Mouse (Mus musculus): ENCODE measurements around the gene Vmp1. TPM values are rescaled to one million over a fixed set of nuclear protein-coding genes. Genes with fewer than 3 reads are reported as not detected.

Vmp1 gene
- total RNA-seq, 1 experiment = 107 TPM

DNA sequence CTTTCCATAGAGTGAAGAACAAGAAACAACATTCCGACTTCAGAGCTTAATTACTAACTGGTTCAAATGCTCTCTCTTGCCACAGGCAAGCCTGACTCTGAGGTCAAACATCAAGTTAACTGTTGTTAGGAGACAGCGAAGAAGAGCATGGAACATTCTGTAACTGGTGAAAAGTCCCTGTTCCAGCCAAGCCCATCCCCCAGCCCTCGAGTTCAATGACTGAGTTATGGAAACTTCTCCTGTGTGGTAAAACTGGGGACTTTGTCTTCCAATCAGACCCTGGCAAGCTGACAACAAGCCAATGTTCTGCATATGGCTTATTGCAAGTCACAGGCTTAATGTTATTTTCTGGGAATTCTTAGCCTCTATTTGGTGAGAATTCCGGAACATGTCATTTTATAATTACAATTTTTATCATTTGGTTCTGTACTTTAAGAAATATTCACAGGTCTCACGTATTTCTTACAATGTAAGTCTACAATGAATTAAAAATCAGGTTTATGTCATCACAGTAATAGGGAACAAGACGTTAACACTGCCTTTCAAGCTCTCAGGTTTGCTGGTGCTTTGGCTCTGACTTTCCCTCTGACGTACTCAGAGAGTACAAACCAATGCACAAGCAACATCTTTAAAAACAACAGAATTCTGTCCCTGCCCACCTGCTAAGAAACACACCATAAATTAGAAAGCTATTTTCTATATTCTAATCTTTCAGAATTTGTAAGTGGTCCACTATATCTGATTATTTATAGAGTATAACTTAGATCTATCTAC, 87.3 kb downstream of the Vmp1 start:
- Histone ChIP-seq H3K36me3 (ENCODE audit: control insufficient read depth, insufficient read depth, low read length, poor library complexity, severe bottlenecking) (no peaks in the 10 kb centered on the region), H3K9ac (ENCODE audit: insufficient read depth, low read depth, low read length, poor library complexity, severe bottlenecking) (no peak overlapping the region), H3K4me3 (ENCODE audit: insufficient read depth in 1 of 2, low read depth in 1 of 2, low read length in 2 of 2, poor library complexity in 1 of 2, severe bottlenecking in 1 of 2) (no peak overlapping the region), H3K4me1 (ENCODE audit: control insufficient read depth in 2 of 2, insufficient read depth in 2 of 2, low read length in 2 of 2, poor library complexity in 1 of 2) (peaks cover 0 to 2% of the 10 kb centered on the region in 2 experiments; a peak in 1 of 4 replicates), H3K9me3 (ENCODE audit: control insufficient read depth, insufficient read depth, low read depth, low read length) (no peaks in the 10 kb centered on the region), H3K27ac (ENCODE audit: insufficient read depth, low read depth, low read length, poor library complexity, severe bottlenecking) (no peak overlapping the region)
- in situ Hi-C loops (cut with MboI; ENCODE audit: low sequenced_read_pairs in 2 of 2, unreplicated experiment in 2 of 2) = no loop called here
- no peak for TF ChIP-seq HCFC1 (IDR thresholded peaks at IDR 0.05; ENCODE audit: borderline replicate concordance, insufficient read depth, low read length)
- no peak for TF ChIP-seq ZC3H11A (IDR thresholded peaks at IDR 0.05; ENCODE audit: borderline replicate concordance, low read depth, low read length)
- TF ChIP-seq ZNF384 (IDR thresholded peaks at IDR 0.05; ENCODE audit: low read depth, low read length) = no peak
- no peak for DNase-seq (ENCODE audit: low read depth, low spot score)

- H3K27ac ChIP-seq (ENCODE audit: insufficient read depth, low read depth, low read length, poor library complexity, severe bottlenecking) = no peak overlapping the region
- TF ChIP-seq CHD2 (IDR thresholded peaks at IDR 0.05; ENCODE audit: low read depth, low read length) (no peak), HCFC1 (IDR thresholded peaks at IDR 0.05; ENCODE audit: borderline replicate concordance, insufficient read depth, low read length) (no peak), ZC3H11A (IDR thresholded peaks at IDR 0.05; ENCODE audit: borderline replicate concordance, low read depth, low read length) (no peak), MAFK (IDR thresholded peaks at IDR 0.05; ENCODE audit: insufficient read depth, low read depth, low read length) (no peak), ZNF384 (IDR thresholded peaks at IDR 0.05; ENCODE audit: low read depth, low read length) (no peak)
- DNase-seq (ENCODE audit: low read depth, low spot score) = no peak
Measured at GRCm38 (mm10) chr11:86595366-86595765, 88.3 kb downstream of the Vmp1 start.

GRCm38 (mm10) chr11:86594188-86594876, 89.3 kb downstream of the Vmp1 start:
- Histone ChIP-seq H3K9ac (ENCODE audit: insufficient read depth, low read depth, low read length, poor library complexity, severe bottlenecking) (no peak overlapping the region), H3K36me3 (ENCODE audit: control insufficient read depth, insufficient read depth, low read length, poor library complexity, severe bottlenecking) (no peaks in the 10 kb centered on the region), H3K4me1 (ENCODE audit: control insufficient read depth in 2 of 2, insufficient read depth in 2 of 2, low read length in 2 of 2, poor library complexity in 1 of 2) (peaks cover 0 to 4% of the 10 kb centered on the region in 2 experiments; a peak in 2 of 4 replicates), H3K27ac (ENCODE audit: insufficient read depth, low read depth, low read length, poor library complexity, severe bottlenecking) (no peak overlapping the region), H3K9me3 (ENCODE audit: control insufficient read depth, insufficient read depth, low read depth, low read length) (no peaks in the 10 kb centered on the region), H3K4me3 (ENCODE audit: insufficient read depth in 1 of 2, low read depth in 1 of 2, low read length in 2 of 2, poor library complexity in 1 of 2, severe bottlenecking in 1 of 2) (no peak overlapping the region)
- no peak for DNase-seq (ENCODE audit: low read depth, low spot score)
- no peak for TF ChIP-seq ZNF384 (IDR thresholded peaks at IDR 0.05; ENCODE audit: low read depth, low read length)
- TF ChIP-seq ZC3H11A (IDR thresholded peaks at IDR 0.05; ENCODE audit: borderline replicate concordance, low read depth, low read length) = no peak
- TF ChIP-seq HCFC1 (IDR thresholded peaks at IDR 0.05; ENCODE audit: borderline replicate concordance, insufficient read depth, low read length) = no peak
- TF ChIP-seq MAFK (IDR thresholded peaks at IDR 0.05; ENCODE audit: insufficient read depth, low read depth, low read length) = no peak
- in situ Hi-C loops (cut with MboI; ENCODE audit: low sequenced_read_pairs in 2 of 2, unreplicated experiment in 2 of 2) = no loop called here

More at GRCm38 (mm10) chr11:86595366-86595765, 88.3 kb downstream of the Vmp1 start:
- no peaks in the 10 kb centered on the region for H3K36me3 ChIP-seq (ENCODE audit: control insufficient read depth, insufficient read depth, low read length, poor library complexity, severe bottlenecking)
- no peak overlapping the region for H3K9ac ChIP-seq (ENCODE audit: insufficient read depth, low read depth, low read length, poor library complexity, severe bottlenecking)
- H3K4me1 ChIP-seq (ENCODE audit: control insufficient read depth in 2 of 2, insufficient read depth in 2 of 2, low read length in 2 of 2, poor library complexity in 1 of 2) = peaks cover 0 to 4% of the 10 kb centered on the region in 2 experiments; a peak in 1 of 4 replicates
- no peak overlapping the region for H3K4me3 ChIP-seq (ENCODE audit: insufficient read depth in 1 of 2, low read depth in 1 of 2, low read length in 2 of 2, poor library complexity in 1 of 2, severe bottlenecking in 1 of 2)
- in situ Hi-C loops (cut with MboI; ENCODE audit: low sequenced_read_pairs in 2 of 2, unreplicated experiment in 2 of 2) = no loop called here
- no peaks in the 10 kb centered on the region for H3K9me3 ChIP-seq (ENCODE audit: control insufficient read depth, insufficient read depth, low read depth, low read length)

DNA sequence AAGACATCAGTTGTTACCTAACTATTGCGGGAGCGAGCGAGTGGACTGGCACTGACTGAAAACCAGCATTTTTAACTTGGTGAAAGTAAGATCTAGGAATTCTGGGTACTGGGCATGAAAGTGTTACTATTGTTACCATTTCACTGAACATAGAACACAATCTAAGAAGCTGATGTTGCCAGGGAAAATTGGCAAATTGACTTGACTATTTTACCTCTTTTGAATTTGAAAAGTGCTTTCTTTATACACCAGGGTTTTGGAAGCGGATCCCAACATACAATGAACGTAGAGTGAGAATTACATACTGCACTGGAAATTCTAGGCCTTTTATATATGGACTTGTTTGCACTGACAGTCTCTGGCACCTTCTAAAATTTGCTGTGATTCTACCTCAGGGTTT, 90.2 kb downstream of the Vmp1 start:
- Histone ChIP-seq H3K9ac (ENCODE audit: insufficient read depth, low read depth, low read length, poor library complexity, severe bottlenecking) (no peak overlapping the region), H3K9me3 (ENCODE audit: control insufficient read depth, insufficient read depth, low read depth, low read length) (no peaks in the 10 kb centered on the region), H3K4me1 (ENCODE audit: control insufficient read depth in 2 of 2, insufficient read depth in 2 of 2, low read length in 2 of 2, poor library complexity in 1 of 2) (peaks cover 0 to 4% of the 10 kb centered on the region in 2 experiments; a peak in 2 of 4 replicates), H3K4me3 (ENCODE audit: insufficient read depth in 1 of 2, low read depth in 1 of 2, low read length in 2 of 2, poor library complexity in 1 of 2, severe bottlenecking in 1 of 2) (no peak overlapping the region), H3K36me3 (ENCODE audit: control insufficient read depth, insufficient read depth, low read length, poor library complexity, severe bottlenecking) (no peaks in the 10 kb centered on the region), H3K27ac (ENCODE audit: insufficient read depth, low read depth, low read length, poor library complexity, severe bottlenecking) (no peak overlapping the region)
- no peak for TF ChIP-seq ZC3H11A (IDR thresholded peaks at IDR 0.05; ENCODE audit: borderline replicate concordance, low read depth, low read length)
- TF ChIP-seq MAFK (IDR thresholded peaks at IDR 0.05; ENCODE audit: insufficient read depth, low read depth, low read length) = no peak
- no peak for TF ChIP-seq CHD2 (IDR thresholded peaks at IDR 0.05; ENCODE audit: low read depth, low read length)
- no peak for TF ChIP-seq HCFC1 (IDR thresholded peaks at IDR 0.05; ENCODE audit: borderline replicate concordance, insufficient read depth, low read length)
- no peak for TF ChIP-seq ZNF384 (IDR thresholded peaks at IDR 0.05; ENCODE audit: low read depth, low read length)
- in situ Hi-C loops (cut with MboI; ENCODE audit: low sequenced_read_pairs in 2 of 2, unreplicated experiment in 2 of 2) = no loop called here
- DNase-seq (ENCODE audit: low read depth, low spot score) = no peak

Data from ES-E14 (cell line).